Mouse (Mus musculus): Measurements from ENCODE around the gene Fbxl15.

GRCm38 (mm10) chr19:46303251-46304215, 24.5 kb upstream of the Fbxl15 start:
- TF ChIP-seq CTCF (IDR thresholded peaks at IDR 0.05; ENCODE audit: low read depth), result no peak
- no peak for TF ChIP-seq EP300 (optimal IDR thresholded peaks at IDR 0.05)

Measured in stomach, postnatal 0 days (tissue).